Mouse (Mus musculus) G1E (cell line): ENCODE results near the gene Hist1h4d. TPM values are rescaled to one million over a fixed set of nuclear protein-coding genes. Genes with fewer than 3 reads are reported as not detected.
"Not testable (repeated sequence)": the region's sequence is repeated elsewhere in the genome, so short reads cannot be mapped to it uniquely, and the experiment has no call there.

ENCODE experiments used
- ATAC-seq: 2 replicates; pipeline ENCODE4 v1.8.0; 2016; ENCODE audit warnings: mild to moderate bottlenecking; ENCODE audit not compliant: insufficient number of reproducible peaks, poor library complexity, low FRiP score, severe bottlenecking; ENCODE audit errors: extremely low read depth
- DNase-seq: peaks from one replicate; pipeline ENCODE4 v3.0.0; 2012; ENCODE audit warnings: low spot score
- H3K27me3 ChIP-seq: 2 replicates; pipeline ENCODE4 v1.6.1; 2012; ENCODE audit warnings: mild to moderate bottlenecking, low read length, inconsistent platforms; ENCODE audit not compliant: insufficient read depth
- H3K36me3 ChIP-seq: replicated peaks from 2 replicates; pipeline ENCODE3; 2012; ENCODE audit warnings: mild to moderate bottlenecking, inconsistent platforms
- H3K4me1 ChIP-seq: 2 replicates; pipeline ENCODE4 v1.6.1; 2012; ENCODE audit warnings: low read depth, low read length, inconsistent platforms, mixed read lengths; ENCODE audit not compliant: insufficient read depth
- H3K4me3 ChIP-seq: 2 replicates; pipeline ENCODE4 v1.5.1; 2012; ENCODE audit warnings: low read depth, mild to moderate bottlenecking, inconsistent platforms, low read length, moderate library complexity, mixed read lengths
- H3K9me3 ChIP-seq: replicated peaks from 2 replicates; pipeline ENCODE4 v1.6.1; 2012; ENCODE audit warnings: inconsistent platforms
- CTCF ChIP-seq: IDR thresholded peaks from 2 replicates; pipeline ENCODE4 v1.5.1; 2012; ENCODE audit warnings: low read depth, low read length, inconsistent platforms, mixed read lengths
- POLR2AphosphoS5 ChIP-seq: IDR thresholded peaks from 2 replicates; pipeline ENCODE4 v1.6.1; 2012; ENCODE audit warnings: low read depth, low read length, inconsistent platforms; ENCODE audit not compliant: insufficient replicate concordance
- TAL1 ChIP-seq: conservative IDR thresholded peaks from 2 replicates; pipeline ENCODE4 v1.6.1; 2012; ENCODE audit warnings: low read depth, low read length, inconsistent platforms, mixed read lengths
- polyA plus RNA-seq: library from polyadenylated mRNA; stranded (reverse); fragments of >175 nt; gene quantifications from 2 replicates; pipeline ENCODE4 v1.2.3, GENCODE M21; 2012
- total RNA-seq, 2 experiments: library from RNA; stranded (forward) in 1 of 2; stranded (reverse) in 1 of 2; fragments of 200-1000 nt in 1 of 2; fragments of >200 nt in 1 of 2; fragmentation: Nextera tagmentation in 1 of 2; gene quantifications; 2 replicates each; pipeline ENCODE4 v1.2.3; 2014 to 2017

Gene Hist1h4d
- total RNA-seq (2014; fragmentation: Nextera tagmentation) (2,252 and 2,609 TPM in 2 replicates), total RNA-seq (2017) (1,080 and 1,131 TPM in 2 replicates), polyA plus RNA-seq (14.6 and 40.1 TPM in 2 replicates)

GRCm38 (mm10) chr13:23581408-23582218 is at the start of gene Hist1h4d:
TSS of gene Hist1h4d (plus strand) at chr13:23581598.
- H3K27me3 ChIP-seq, result no peaks in the 10 kb centered on the region
- no peaks in the 10 kb centered on the region for H3K36me3 ChIP-seq
- H3K9me3 ChIP-seq, result no peaks in the 10 kb centered on the region
- peaks cover 53% of the 10 kb centered on the region for H3K4me1 ChIP-seq
- peak within 1 kb of the TSS; percentile 69 for H3K4me3 ChIP-seq
- ATAC-seq, result peak; percentile 50
- TF ChIP-seq TAL1 (no peak), POLR2AphosphoS5 (peak; percentile 99)
- peak; percentile 35 for DNase-seq

- ATAC-seq (no peak), DNase-seq (no peak)
- H3K9me3 ChIP-seq, result no peaks in the 10 kb centered on the region
- H3K4me1 ChIP-seq, result peaks cover 25% of the 10 kb centered on the region
- H3K27me3 ChIP-seq, result no peaks in the 10 kb centered on the region
- peak overlapping the region; percentile 69; the same call in 1 of the 2 replicates for H3K4me3 ChIP-seq
- H3K36me3 ChIP-seq, result no peaks in the 10 kb centered on the region
- no peak for TF ChIP-seq CTCF
- peak; percentile 95; the same call in 1 of the 2 replicates for TF ChIP-seq POLR2AphosphoS5
Observed at GRCm38 (mm10) chr13:23532262-23533075, 48.9 kb upstream of the Hist1h4d start.

GRCm38 (mm10) chr13:23533560-23534367 is 47.6 kb upstream of the Hist1h4d start, which contains the start of gene Hist1h2af:
TSS of gene Hist1h2af (plus strand) at chr13:23533906.
- H3K36me3 ChIP-seq, H3K9me3 ChIP-seq, H3K27me3 ChIP-seq: not testable (repeated sequence)
- peaks cover 28% of the 10 kb centered on the region for H3K4me1 ChIP-seq
- H3K4me3 ChIP-seq, result peak within 1 kb of the TSS; percentile 71
- DNase-seq, result peak; percentile 65
- peak; percentile 48 for ATAC-seq

- no peaks in the 10 kb centered on the region for H3K9me3 ChIP-seq
- peaks cover 23% of the 10 kb centered on the region for H3K4me1 ChIP-seq
- peak; percentile 83; the same call in 1 of the 2 replicates for TF ChIP-seq POLR2AphosphoS5
- no peak for TF ChIP-seq CTCF
- DNase-seq (peak; percentile 26), ATAC-seq (no peak)
- H3K36me3 ChIP-seq, result no peaks in the 10 kb centered on the region
- peak overlapping the region; percentile 71 for H3K4me3 ChIP-seq
- H3K27me3 ChIP-seq, result no peaks in the 10 kb centered on the region
Observed at GRCm38 (mm10) chr13:23534368-23535131, 46.8 kb upstream of the Hist1h4d start.

- H3K36me3 ChIP-seq, H3K9me3 ChIP-seq, H3K27me3 ChIP-seq: not testable (repeated sequence)
- Histone ChIP-seq H3K4me1 (peaks cover 24% of the 10 kb centered on the region), H3K4me3 (peak within 1 kb of the TSS; percentile 71)
- peak; percentile 97 for TF ChIP-seq POLR2AphosphoS5
- DNase-seq (peak; percentile 91), ATAC-seq (peak; percentile 77)
Observed at GRCm38 (mm10) chr13:23535137-23536075, 46.0 kb upstream of the Hist1h4d start, which contains the start of gene Hist1h3g. TSS of gene Hist1h3g (plus strand) at chr13:23535422.
